ENCODE assay signal across 8 mouse cellular contexts in the genomic region with DNA sequence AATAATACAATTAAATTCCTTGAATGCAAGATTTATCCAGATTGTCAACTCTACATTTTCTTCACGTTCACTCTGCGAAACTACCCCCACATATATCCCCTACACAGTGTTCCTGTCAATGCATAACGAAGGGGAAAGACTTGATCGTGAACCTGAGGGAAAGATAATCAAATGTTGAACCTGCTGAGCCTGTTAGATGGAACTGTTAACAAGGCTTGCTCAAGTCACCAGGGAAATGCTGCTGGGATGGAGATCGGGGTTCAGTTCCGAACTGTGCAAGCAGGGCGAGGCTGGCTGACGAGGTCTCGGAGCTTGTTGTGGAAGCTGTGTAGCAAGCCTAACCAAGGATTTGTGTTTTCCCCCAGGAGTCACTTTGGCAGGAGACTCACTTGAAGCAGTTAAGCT.
A peak's percentile ranks its signal among the peaks of the same experiment; 100 is the strongest.
DNase-seq lines count a peak whose midpoint lies in the region; ATAC-seq and TF ChIP-seq lines count a peak whose summit lies in the region.

No protein-coding gene starts in this region.

- no peaks in the 10 kb centered on the region for H3K4me1 ChIP-seq in heart, embryonic 12.5 days (replicated peaks)
- no peaks in the 10 kb centered on the region; the same call in 1 of the 2 replicates for H3K4me1 ChIP-seq in forebrain, embryonic 14.5 days (ENCODE audit: control insufficient read depth, insufficient read depth, low read length)
- H3K4me1 ChIP-seq in hindbrain, embryonic 12.5 days: 0 out of 2 replicates have a peak, but pooled peaks cover 2% of the 10 kb centered on the region
- no peaks in the 10 kb centered on the region for H3K4me1 ChIP-seq in midbrain, embryonic 11.5 days (ENCODE audit: control insufficient read depth, insufficient read depth, low read length)
- no peaks in the 10 kb centered on the region for H3K4me1 ChIP-seq in heart, adult 2 months (ENCODE audit: control insufficient read depth, insufficient read depth, low read length)
- no peaks in the 10 kb centered on the region for H3K4me1 ChIP-seq in heart, embryonic 10.5 days

- no peak for TF ChIP-seq CTCF in heart, adult 2 months (IDR thresholded peaks at IDR 0.05)

- H3K27ac ChIP-seq in heart, embryonic 12.5 days (ENCODE audit: poor library complexity, severe bottlenecking): no peak overlapping the region
- H3K27ac ChIP-seq in forebrain, embryonic 14.5 days (ENCODE audit: low read depth, low read length): no peak overlapping the region
- H3K27ac ChIP-seq in hindbrain, embryonic 12.5 days: no peak overlapping the region
- no peak overlapping the region for H3K27ac ChIP-seq in midbrain, embryonic 11.5 days (ENCODE audit: low read depth, low read length)
- H3K27ac ChIP-seq in heart, adult 2 months: no peak overlapping the region
- no peak overlapping the region for H3K27ac ChIP-seq in heart, embryonic 10.5 days

- H3K4me3 ChIP-seq in heart, embryonic 12.5 days: no peak overlapping the region
- H3K4me3 ChIP-seq in forebrain, embryonic 14.5 days (ENCODE audit: low read depth, low read length): peak overlapping the region; percentile 17; the same call in 1 of the 2 replicates
- H3K4me3 ChIP-seq in hindbrain, embryonic 12.5 days: no peak overlapping the region
- no peak overlapping the region for H3K4me3 ChIP-seq in midbrain, embryonic 11.5 days (ENCODE audit: low read depth, low read length)
- H3K4me3 ChIP-seq in heart, adult 2 months: no peak overlapping the region
- no peak overlapping the region for H3K4me3 ChIP-seq in heart, embryonic 10.5 days

- peak; percentile 3 to 4 for DNase-seq in heart, postnatal 10 days
- peak; percentile 51 for DNase-seq in forebrain, embryonic 14.5 days (ENCODE audit: low spot score)
- no peak for DNase-seq in midbrain, embryonic 11.5 days (ENCODE audit: low spot score, missing footprints)
- no peak for DNase-seq in natural killer cell, adult 2 months (ENCODE audit: low spot score in 2 of 2)
- no peak for DNase-seq in heart, adult 2 months
- DNase-seq in heart, embryonic 10.5 days (ENCODE audit: low spot score): no peak

- no peak for TF ChIP-seq EP300 in heart, adult 2 months (IDR thresholded peaks at IDR 0.05; ENCODE audit: insufficient read depth, low read depth, low read length)

- no peaks in the 10 kb centered on the region for H3K27me3 ChIP-seq in heart, embryonic 12.5 days (replicated peaks)
- no peaks in the 10 kb centered on the region for H3K27me3 ChIP-seq in forebrain, embryonic 14.5 days (replicated peaks; ENCODE audit: control insufficient read depth, insufficient read depth, low read length)
- H3K27me3 ChIP-seq in hindbrain, embryonic 12.5 days: no peaks in the 10 kb centered on the region
- H3K27me3 ChIP-seq in midbrain, embryonic 11.5 days (ENCODE audit: control insufficient read depth, insufficient read depth, low read length): no peaks in the 10 kb centered on the region
- H3K27me3 ChIP-seq in heart, adult 2 months (ENCODE audit: control insufficient read depth, insufficient read depth, low read length): no peaks in the 10 kb centered on the region
- H3K27me3 ChIP-seq in heart, embryonic 10.5 days (ENCODE audit: insufficient read depth, poor library complexity, severe bottlenecking): no peaks in the 10 kb centered on the region

- H3K9ac ChIP-seq in heart, embryonic 12.5 days: no peak overlapping the region
- H3K9ac ChIP-seq in forebrain, embryonic 14.5 days (ENCODE audit: low read length): peak overlapping the region; percentile 18
- no peak overlapping the region for H3K9ac ChIP-seq in hindbrain, embryonic 12.5 days
- H3K9ac ChIP-seq in midbrain, embryonic 11.5 days (ENCODE audit: low read length): no peak overlapping the region
- H3K9ac ChIP-seq in heart, adult 2 months (ENCODE audit: low read depth, low read length): no peak overlapping the region

- intact Hi-C loops in heart, postnatal 10 days (cut with DNase I): no loop called here
- intact Hi-C loops in heart, adult 2 months (cut with DNase I): no loop called here

- no peaks in the 10 kb centered on the region for H3K9me3 ChIP-seq in heart, embryonic 12.5 days (replicated peaks)
- no peaks in the 10 kb centered on the region for H3K9me3 ChIP-seq in forebrain, embryonic 14.5 days (replicated peaks; ENCODE audit: control insufficient read depth, low read length)
- H3K9me3 ChIP-seq in hindbrain, embryonic 12.5 days (replicated peaks): no peaks in the 10 kb centered on the region
- H3K9me3 ChIP-seq in midbrain, embryonic 11.5 days (ENCODE audit: control insufficient read depth, low read length): no peaks in the 10 kb centered on the region
- no peaks in the 10 kb centered on the region for H3K9me3 ChIP-seq in heart, embryonic 10.5 days

- no peak for TF ChIP-seq POLR2A in heart, adult 2 months (IDR thresholded peaks at IDR 0.05; ENCODE audit: insufficient read depth, low read depth, low read length)

- no peak overlapping the region for H3K4me2 ChIP-seq in heart, embryonic 12.5 days
- H3K4me2 ChIP-seq in forebrain, embryonic 14.5 days (ENCODE audit: low read length): peak overlapping the region; percentile 43
- peak overlapping the region; percentile 17; the same call in 1 of the 2 replicates for H3K4me2 ChIP-seq in hindbrain, embryonic 12.5 days (replicated peaks)
- H3K4me2 ChIP-seq in midbrain, embryonic 11.5 days: peak overlapping the region; percentile 23

- no peaks in the 10 kb centered on the region for H3K79me2 ChIP-seq in heart, adult 2 months (replicated peaks; ENCODE audit: control insufficient read depth, insufficient read depth, low read length)

- 79% methylated on average over 9 of the region's 9 CpGs for WGBS in heart, embryonic 12.5 days
- WGBS in forebrain, embryonic 14.5 days: 25% methylated on average over 9 of the region's 9 CpGs
- WGBS in hindbrain, embryonic 12.5 days: 69% methylated on average over 9 of the region's 9 CpGs
- 70% methylated on average over 9 of the region's 9 CpGs for WGBS in midbrain, embryonic 11.5 days
- WGBS in heart, adult 2 months: 77% methylated on average over 9 of the region's 9 CpGs
- 87% methylated on average over 9 of the region's 9 CpGs for WGBS in heart, embryonic 10.5 days

- no peaks in the 10 kb centered on the region for H3K36me3 ChIP-seq in heart, embryonic 12.5 days
- H3K36me3 ChIP-seq in forebrain, embryonic 14.5 days (ENCODE audit: control insufficient read depth, insufficient read depth, low read length): no peaks in the 10 kb centered on the region
- no peaks in the 10 kb centered on the region for H3K36me3 ChIP-seq in hindbrain, embryonic 12.5 days
- no peaks in the 10 kb centered on the region for H3K36me3 ChIP-seq in midbrain, embryonic 11.5 days (ENCODE audit: control insufficient read depth, insufficient read depth, low read length)
- no peaks in the 10 kb centered on the region for H3K36me3 ChIP-seq in heart, adult 2 months (ENCODE audit: control insufficient read depth, insufficient read depth, low read length)
- H3K36me3 ChIP-seq in heart, embryonic 10.5 days: no peaks in the 10 kb centered on the region

- no peak for ATAC-seq in heart, embryonic 12.5 days (ENCODE audit: insufficient number of reproducible peaks, low FRiP score)
- ATAC-seq in forebrain, embryonic 14.5 days: peak; percentile 76
- ATAC-seq in hindbrain, embryonic 12.5 days (ENCODE audit: low FRiP score): peak; percentile 43; the same call in 1 of the 2 replicates
- ATAC-seq in midbrain, embryonic 11.5 days (ENCODE audit: low FRiP score): peak; percentile 52

Comparison
In these comparisons a context has a peak if more than half of its experiments do, and no peak if none do; other contexts are left out.
1. DNase-seq: peak in heart, postnatal 10 days (2 of 2) and forebrain, embryonic 14.5 days (single experiment); none in midbrain, embryonic 11.5 days (single experiment), natural killer cell, adult 2 months (0 of 2), heart, adult 2 months (0 of 2) and heart, embryonic 10.5 days (single experiment).